ENCODE assay signal across 8 mouse cellular contexts in the genomic region with DNA sequence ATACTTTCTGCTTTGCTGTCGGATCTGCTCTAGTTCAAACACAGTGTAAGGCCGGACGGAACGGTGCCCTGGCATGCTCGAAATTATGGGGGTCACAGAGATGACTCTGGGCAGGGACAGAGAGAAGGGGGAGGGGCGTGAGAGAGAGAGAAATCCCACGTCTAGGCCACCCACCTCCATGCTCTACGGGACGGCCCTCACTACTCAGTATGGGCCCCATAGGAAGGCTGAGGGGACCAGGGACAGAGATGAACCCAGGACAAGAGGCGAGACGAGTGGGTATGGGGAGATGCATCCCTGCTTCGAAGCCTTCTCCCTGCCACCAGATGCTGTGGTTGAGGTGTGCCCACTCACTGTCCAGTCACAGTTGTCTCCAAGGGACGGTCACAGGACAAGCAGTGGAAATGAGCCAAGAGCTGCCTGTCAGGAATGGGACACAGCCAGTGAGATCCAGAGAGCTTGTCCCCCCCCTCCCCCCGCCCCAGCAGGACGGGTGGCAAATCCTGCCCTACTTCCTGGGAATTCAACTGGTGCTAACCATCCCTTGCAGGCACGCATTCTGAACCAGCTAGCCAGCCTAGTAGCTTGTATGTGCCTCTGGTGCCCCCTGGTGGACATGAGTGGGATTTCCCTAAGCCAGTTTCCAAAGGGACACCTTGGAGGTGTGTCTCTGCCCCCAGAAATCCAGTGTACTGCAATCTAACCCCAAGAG. TPM values are rescaled to one million over a fixed set of nuclear protein-coding genes. Genes with fewer than 3 reads are reported as not detected.
DNase-seq lines count a peak whose midpoint lies in the region; ATAC-seq and TF ChIP-seq lines count a peak whose summit lies in the region.

No protein-coding gene starts in this region.

- DNase-seq in WW6 (ENCODE audit: low read depth, low spot score), result peak; percentile 88
- DNase-seq in cerebellum, postnatal 4 days (ENCODE audit: low spot score in 2 of 2), result peak; percentile 95
- DNase-seq in gastrocnemius, adult 8-10 months (ENCODE audit: low spot score in 2 of 2), result peak; percentile 85 to 92
- peak; percentile 86 for DNase-seq in hindlimb bud, embryonic 11.5 days (ENCODE audit: extremely low spot score, low read depth, low spot score)
- DNase-seq in left cerebral cortex, adult 2 months (ENCODE audit: extremely low spot score in 1 of 2, low spot score in 2 of 2), result peak; percentile 88 to 96
- DNase-seq in right cerebral cortex, adult 2 months (ENCODE audit: low spot score in 2 of 2), result peak; percentile 97 to 98
- DNase-seq in urinary bladder, postnatal 10 days (ENCODE audit: low spot score), result peak; percentile 90

- peak; percentile 96 for ATAC-seq in megakaryocyte, adult 5-6 weeks (ENCODE audit: poor library complexity, severe bottlenecking)

- intact Hi-C loops in left cerebral cortex, adult 2 months (cut with DNase I), result loop anchor here (1.0 to 5.0 kb wide), 3 partner anchors 77 to 218 kb away; no protein-coding TSS in a partner anchor

- peak; percentile 90 for TF ChIP-seq CTCF in left cerebral cortex, adult 2 months (IDR thresholded peaks at IDR 0.05)

- H3K27ac ChIP-seq in left cerebral cortex, adult 2 months, result no peak overlapping the region

- no peak overlapping the region for H3K4me3 ChIP-seq in left cerebral cortex, adult 2 months

RNA-seq across cellular contexts. Expression of a gene that starts 11.9 kb away (rescaled TPM):
- 10 to 100 TPM; 35.1 to 63.5 (median 47.7) TPM for total RNA-seq in gastrocnemius, adult 8-10 months (2022)
- total RNA-seq in left cerebral cortex, adult 2 months (2021), result 10 to 100 TPM; 27.2 to 28.0 TPM
- total RNA-seq in megakaryocyte, adult 5-6 weeks (2015), result 94.1 and 112 TPM in 2 replicates
- total RNA-seq in megakaryocyte, adult 5-6 weeks (2017), result 58.4 and 64.0 TPM in 2 replicates

RNA-seq across cellular contexts. Expression of a gene that starts 20.3 kb away (rescaled TPM):
- not detected for total RNA-seq in gastrocnemius, adult 8-10 months (2022)
- total RNA-seq in left cerebral cortex, adult 2 months (2021), result under 1 TPM in 1 of 2 experiments, not detected in 1; 0.16 TPM
- not detected in 2 replicates for total RNA-seq in megakaryocyte, adult 5-6 weeks (2015)
- total RNA-seq in megakaryocyte, adult 5-6 weeks (2017), result 0.18 and 0.65 TPM in 2 replicates

RNA-seq across cellular contexts. Expression of a gene that starts 32.9 kb away (rescaled TPM):
- 10 to 100 TPM; 23.0 to 29.5 (median 24.2) TPM for total RNA-seq in gastrocnemius, adult 8-10 months (2022)
- 100 to 1,000 TPM; 256 to 285 TPM for total RNA-seq in left cerebral cortex, adult 2 months (2021)
- 6.2 and 7.0 TPM in 2 replicates for total RNA-seq in megakaryocyte, adult 5-6 weeks (2015)
- total RNA-seq in megakaryocyte, adult 5-6 weeks (2017), result 5.7 and 7.1 TPM in 2 replicates

RNA-seq across cellular contexts. Expression of a gene that starts 48.2 kb away (rescaled TPM):
- total RNA-seq in gastrocnemius, adult 8-10 months (2022), result 10 to 100 TPM; 10.4 to 12.7 (median 11.5) TPM
- total RNA-seq in left cerebral cortex, adult 2 months (2021), result 10 to 100 TPM; 78.3 to 85.6 TPM
- 28.6 and 32.6 TPM in 2 replicates for total RNA-seq in megakaryocyte, adult 5-6 weeks (2015)
- total RNA-seq in megakaryocyte, adult 5-6 weeks (2017), result 19.2 and 34.6 TPM in 2 replicates

Comparison
In these comparisons a context has a peak if more than half of its experiments do, and no peak if none do; other contexts are left out.
1. RNA of a gene that starts 32.9 kb away (total RNA-seq): 256 to 285 TPM in left cerebral cortex, adult 2 months; 23.0 to 29.5 TPM in gastrocnemius, adult 8-10 months and 5.7 to 7.1 TPM in megakaryocyte, adult 5-6 weeks; every median in the first group is over 4 times any median in the second.
2. Peak in every context shown above with its lines, with median percentiles within 50 percentile points of each other: DNase-seq.